Mouse (Mus musculus): ENCODE results near the gene Rslcan18.
"Not testable (repeated sequence)": the region's sequence is repeated elsewhere in the genome, so short reads cannot be mapped to it uniquely, and the experiment has no call there.

Rslcan18 gene

GRCm38 (mm10) chr13:67116163-67116562 is at the start of gene Rslcan18:
Gene Rslcan18 (minus strand): TSS chr13:67116263.
- not testable (repeated sequence) for DNase-seq (ENCODE audit: low read depth, low spot score)

- DNase-seq (ENCODE audit: low read depth, low spot score): peak; percentile 80
These were observed 12.1 kb upstream of the Rslcan18 start for GRCm38 (mm10) chr13:67128038-67128721.

- not testable (repeated sequence) for DNase-seq (ENCODE audit: low read depth, low spot score)
These were observed 11.4 kb upstream of the Rslcan18 start for GRCm38 (mm10) chr13:67127507-67127906.

- DNase-seq (ENCODE audit: low read depth, low spot score): no peak
These were observed 8.4 kb upstream of the Rslcan18 start for GRCm38 (mm10) chr13:67124460-67124859.

GRCm38 (mm10) chr13:67121360-67121759 is 5.3 kb upstream of the Rslcan18 start, which contains the start of gene Zfp759:
Gene Zfp759 (plus strand): TSS chr13:67121660.
- not testable (repeated sequence) for DNase-seq (ENCODE audit: low read depth, low spot score)

GRCm38 (mm10) chr13:67113287-67113686 is 2.8 kb downstream of the Rslcan18 start:
- DNase-seq (ENCODE audit: low read depth, low spot score): no peak

- DNase-seq (ENCODE audit: low read depth, low spot score): no peak
These were observed 4.0 kb downstream of the Rslcan18 start for GRCm38 (mm10) chr13:67112096-67112495.

GRCm38 (mm10) chr13:67108821-67109206 is 7.2 kb downstream of the Rslcan18 start:
- no peak for DNase-seq (ENCODE audit: low read depth, low spot score)

GRCm38 (mm10) chr13:67108194-67108820 is 7.8 kb downstream of the Rslcan18 start, which contains the start of gene Gm28557:
Gene Gm28557 (minus strand): TSS chr13:67108604.
- DNase-seq (ENCODE audit: low read depth, low spot score): peak; percentile 97

GRCm38 (mm10) chr13:67107681-67108080 is 8.4 kb downstream of the Rslcan18 start:
- no peak for DNase-seq (ENCODE audit: low read depth, low spot score)

GRCm38 (mm10) chr13:67097876-67098275 is 18.2 kb downstream of the Rslcan18 start, which contains the start of gene Zfp708:
Gene Zfp708 (minus strand): TSS chr13:67097976.
- no peak for DNase-seq (ENCODE audit: low read depth, low spot score)

- DNase-seq (ENCODE audit: low read depth, low spot score): no peak
These were observed 25.9 kb downstream of the Rslcan18 start for GRCm38 (mm10) chr13:67090154-67090553.

GRCm38 (mm10) chr13:67081946-67082345 is 34.1 kb downstream of the Rslcan18 start:
- no peak for DNase-seq (ENCODE audit: low read depth, low spot score)

- DNase-seq (ENCODE audit: low read depth, low spot score): peak; percentile 66
These were observed 34.8 kb downstream of the Rslcan18 start for GRCm38 (mm10) chr13:67081142-67081713.

- no peak for DNase-seq (ENCODE audit: low read depth, low spot score)
These were observed 38.8 kb downstream of the Rslcan18 start for GRCm38 (mm10) chr13:67077244-67077643.

- DNase-seq (ENCODE audit: low read depth, low spot score): no peak
These were observed 43.3 kb downstream of the Rslcan18 start for GRCm38 (mm10) chr13:67072786-67073185.

- no peak for DNase-seq (ENCODE audit: low read depth, low spot score)
These were observed 50.7 kb downstream of the Rslcan18 start for GRCm38 (mm10) chr13:67065386-67065785.

- DNase-seq (ENCODE audit: low read depth, low spot score): no peak
These were observed 53.6 kb downstream of the Rslcan18 start for GRCm38 (mm10) chr13:67062427-67062826.

GRCm38 (mm10) chr13:67060786-67061358 is 55.2 kb downstream of the Rslcan18 start, which contains the start of gene Zfp712:
Gene Zfp712 (minus strand): TSS chr13:67061170.
- DNase-seq (ENCODE audit: low read depth, low spot score): peak; percentile 93

- DNase-seq (ENCODE audit: low read depth, low spot score): peak; percentile 27
These were observed 55.8 kb downstream of the Rslcan18 start for GRCm38 (mm10) chr13:67060161-67060785.
